16 mouse cellular contexts compared by ENCODE assay signal in genomic region chr4:124685897-124686402, GRCm38 (mm10). TPM values are rescaled to one million over a fixed set of nuclear protein-coding genes. Genes with fewer than 3 reads are reported as not detected.
DNase-seq lines count a peak whose midpoint lies in the region; ATAC-seq and TF ChIP-seq lines count a peak whose summit lies in the region.
"Had no signal": no experiment of that assay in that cellular context is flagged by ENCODE, and none has a peak within 500 bp of the region (broad histone marks: within the 10 kb centered on the region; RNA-seq: fewer than 3 reads in every experiment).

No protein-coding gene starts in this region.

- TF ChIP-seq CTCF in CH12.LX (conservative IDR thresholded peaks at IDR 0.05 in 1 of 2, IDR thresholded peaks at IDR 0.05 in 1 of 2; ENCODE audit: low read depth in 2 of 2, low read length in 2 of 2): no peak

- WGBS in heart, embryonic 15.5 days: 57% methylated on average over 8 of the region's 8 CpGs

- peaks cover 56% of the 10 kb centered on the region for H3K79me2 ChIP-seq in CH12.LX (replicated peaks; ENCODE audit: control insufficient read depth, extremely low read depth, insufficient read depth, poor library complexity, severe bottlenecking)

- no peak for TF ChIP-seq EP300 in CH12.LX (IDR thresholded peaks at IDR 0.05; ENCODE audit: low read length)

- H3K9ac ChIP-seq in CH12.LX (ENCODE audit: insufficient read depth, low read depth): no peak overlapping the region
- H3K9ac ChIP-seq in heart, embryonic 15.5 days: no peak overlapping the region
- H3K9ac ChIP-seq: hindbrain, embryonic 14.5 days had no signal

- H3K27ac ChIP-seq in CH12.LX (ENCODE audit: insufficient read depth, low read depth): peak overlapping the region; percentile 28; the same call in 1 of the 2 replicates
- peak overlapping the region; percentile 62 for H3K27ac ChIP-seq in heart, embryonic 15.5 days
- H3K27ac ChIP-seq: forebrain, embryonic 10.5 days; hindbrain, embryonic 14.5 days had no signal

- dilution Hi-C loops in CH12.LX (cut with MboI; ENCODE audit: extremely low pct_ligation_motif_present, extremely low pct_unique_long_range_greater_than_20kb, low sequenced_read_pairs): no loop called here

- H3K9me3 ChIP-seq in CH12.LX (replicated peaks; ENCODE audit: low read length): no peaks in the 10 kb centered on the region
- H3K9me3 ChIP-seq in heart, embryonic 15.5 days (replicated peaks): no peaks in the 10 kb centered on the region
- H3K9me3 ChIP-seq: forebrain, embryonic 10.5 days had no signal

- no peak for TF ChIP-seq RAD21 in CH12.LX (IDR thresholded peaks at IDR 0.05; ENCODE audit: low read depth, low read length)

- H3K4me3 ChIP-seq in CH12.LX (replicated peaks in 1 of 3; ENCODE audit: low read depth in 2 of 3, low read length in 2 of 3, poor library complexity in 1 of 3): no peak overlapping the region
- H3K4me3 ChIP-seq in heart, embryonic 15.5 days: no peak overlapping the region
- H3K4me3 ChIP-seq: forebrain, embryonic 10.5 days had no signal

- ATAC-seq in heart, embryonic 15.5 days (replicated peaks; ENCODE audit: insufficient number of reproducible peaks, insufficient read depth, low FRiP score, low read depth): no peak

- no peak for TF ChIP-seq POLR2A in CH12.LX (IDR thresholded peaks at IDR 0.05; ENCODE audit: low read depth, low read length)

- peaks cover under 1 to 20% of the 10 kb centered on the region in 2 experiments; a peak in 3 of 4 replicates for H3K4me1 ChIP-seq in CH12.LX (ENCODE audit: control insufficient read depth in 1 of 2, insufficient read depth in 2 of 2)
- H3K4me1 ChIP-seq in heart, embryonic 15.5 days (replicated peaks): peaks cover 5% of the 10 kb centered on the region

- H3K4me2 ChIP-seq in CH12.LX (ENCODE audit: insufficient read depth, low read depth, poor library complexity, severe bottlenecking): no peak overlapping the region
- H3K4me2 ChIP-seq in heart, embryonic 15.5 days: no peak overlapping the region
- H3K4me2 ChIP-seq: hindbrain, embryonic 14.5 days; liver, embryonic 11.5 days had no signal

- H3K36me3 ChIP-seq in CH12.LX (replicated peaks in 1 of 2; ENCODE audit: control insufficient read depth in 1 of 2, insufficient read depth in 1 of 2, low read length in 1 of 2): peaks cover 57 to 84% of the 10 kb centered on the region in 2 experiments
- H3K36me3 ChIP-seq in heart, embryonic 15.5 days: peaks cover 43% of the 10 kb centered on the region

- DNase-seq in adrenal gland, postnatal 10 days: peak; percentile 51
- no peak for DNase-seq in adrenal gland, adult 8-10 months
- DNase-seq in kidney, postnatal 10 days: peak; percentile 25
- no peak for DNase-seq in kidney, postnatal 25 days
- DNase-seq in CH12.LX (ENCODE audit: extremely low read depth): no peak
- no peak for DNase-seq in left cerebral cortex, adult 8-10 months (ENCODE audit: low spot score in 2 of 2)
- DNase-seq in cerebellum, postnatal 25 days: no peak
- DNase-seq: B cell, adult 2 months; cerebellum, adult 18-20 months; embryo, embryonic 11 days; kidney, adult 9 months had no signal

- in situ Hi-C loops in CH12.LX (cut with MboI; ENCODE audit: low pct_ligation_motif_present, low pct_unique_long_range_greater_than_20kb, low sequenced_read_pairs): no loop called here

- H3K27me3 ChIP-seq in CH12.LX (replicated peaks): no peaks in the 10 kb centered on the region
- no peaks in the 10 kb centered on the region for H3K27me3 ChIP-seq in heart, embryonic 15.5 days

TF ChIP-seq in CH12.LX, 34 proteins besides CTCF, POLR2A, EP300 and RAD21:
- no peak for TF ChIP-seq CHD1 (IDR thresholded peaks at IDR 0.05; ENCODE audit: low read depth, low read length)
- TF ChIP-seq JUN (IDR thresholded peaks at IDR 0.05; ENCODE audit: insufficient read depth, low read depth, low read length): no peak
- no peak for TF ChIP-seq MXI1 (IDR thresholded peaks at IDR 0.05; ENCODE audit: low read depth, low read length)
- TF ChIP-seq ELF1 (IDR thresholded peaks at IDR 0.05; ENCODE audit: low read depth, low read length): no peak

RNA-seq across cellular contexts. Expression of gene Utp11, which starts 7.5 kb away (rescaled TPM):
- 10 to 100 TPM; 29.4 to 29.9 TPM for total RNA-seq in adrenal gland, postnatal 10 days (2021)
- total RNA-seq in adrenal gland, adult 8-10 months (2022): 10 to 100 TPM; 31.2 to 40.7 (median 34.4) TPM
- 52.7 and 63.2 TPM in 2 replicates for total RNA-seq in CH12.LX (2012; rRNA removed)
- 78.1 and 84.4 TPM in 2 replicates for total RNA-seq in CH12.LX (2014; rRNA removed)
- polyA plus RNA-seq in CH12.LX (2012; ENCODE audit: insufficient read length, low read depth): 102 and 107 TPM in 2 replicates
- 42.6 and 47.5 TPM in 2 replicates for polyA plus RNA-seq in heart, embryonic 15.5 days (2015; fragmentation: Nextera tagmentation; extraction: Ambion mirVana)
- total RNA-seq in left cerebral cortex, adult 8-10 months (2022): 10 to 100 TPM; 13.2 to 16.9 (median 16.3) TPM

RNA-seq across cellular contexts. Expression of gene Fhl3, which starts 14.6 kb away (rescaled TPM):
- 10 to 100 TPM in 1 of 2 experiments, 1 to 10 TPM in 1; 9.5 to 15.8 TPM for total RNA-seq in adrenal gland, postnatal 10 days (2021)
- total RNA-seq in adrenal gland, adult 8-10 months (2022): 10 to 100 TPM in 2 of 4 experiments, 1 to 10 TPM in 2; 5.5 to 12.8 (median 8.9) TPM
- 10.4 and 10.8 TPM in 2 replicates for total RNA-seq in CH12.LX (2012; rRNA removed)
- total RNA-seq in CH12.LX (2014; rRNA removed): 3.6 and 4.1 TPM in 2 replicates
- 14.8 and 20.8 TPM in 2 replicates for polyA plus RNA-seq in CH12.LX (2012; ENCODE audit: insufficient read length, low read depth)
- 6.2 and 7.5 TPM in 2 replicates for polyA plus RNA-seq in heart, embryonic 15.5 days (2015; fragmentation: Nextera tagmentation; extraction: Ambion mirVana)
- total RNA-seq in left cerebral cortex, adult 8-10 months (2022): 1 to 10 TPM; 1.4 to 3.1 (median 1.7) TPM

RNA-seq across cellular contexts. Expression of gene Sf3a3, which starts 28.6 kb away (rescaled TPM):
- 10 to 100 TPM; 39.2 to 40.3 TPM for total RNA-seq in adrenal gland, postnatal 10 days (2021)
- 10 to 100 TPM; 33.5 to 42.5 (median 37.2) TPM for total RNA-seq in adrenal gland, adult 8-10 months (2022)
- 100 and 129 TPM in 2 replicates for total RNA-seq in CH12.LX (2012; rRNA removed)
- 122 and 146 TPM in 2 replicates for total RNA-seq in CH12.LX (2014; rRNA removed)
- polyA plus RNA-seq in CH12.LX (2012; ENCODE audit: insufficient read length, low read depth): 134 and 156 TPM in 2 replicates
- polyA plus RNA-seq in heart, embryonic 15.5 days (2015; fragmentation: Nextera tagmentation; extraction: Ambion mirVana): 73.6 and 86.5 TPM in 2 replicates
- total RNA-seq in left cerebral cortex, adult 8-10 months (2022): 10 to 100 TPM; 32.4 to 39.9 (median 35.4) TPM

RNA-seq across cellular contexts. Expression of gene Pou3f1, which starts 29.3 kb away (rescaled TPM):
- under 1 TPM; 0.24 to 0.27 TPM for total RNA-seq in adrenal gland, postnatal 10 days (2021)
- total RNA-seq in adrenal gland, adult 8-10 months (2022): under 1 TPM; 0.06 to 0.15 (median 0.11) TPM
- total RNA-seq in CH12.LX (2012; rRNA removed) (not detected in 2 replicates), CH12.LX (2014; rRNA removed) (not detected in 2 replicates)
- not detected in 2 replicates for polyA plus RNA-seq in CH12.LX (2012; ENCODE audit: insufficient read length, low read depth)
- 0.14 and 0.15 TPM in 2 replicates for polyA plus RNA-seq in heart, embryonic 15.5 days (2015; fragmentation: Nextera tagmentation; extraction: Ambion mirVana)
- 10 to 100 TPM; 15.9 to 20.5 (median 18.3) TPM for total RNA-seq in left cerebral cortex, adult 8-10 months (2022)
- total RNA-seq: MEL had no signal

RNA-seq across cellular contexts. Expression of gene Inpp5b, which starts 55.7 kb away (rescaled TPM):
- 10 to 100 TPM; 20.4 to 25.4 TPM for total RNA-seq in adrenal gland, postnatal 10 days (2021)
- total RNA-seq in adrenal gland, adult 8-10 months (2022): 10 to 100 TPM; 24.9 to 36.2 (median 29.7) TPM
- 25.9 and 26.2 TPM in 2 replicates for total RNA-seq in CH12.LX (2012; rRNA removed)
- 30.2 and 34.0 TPM in 2 replicates for total RNA-seq in CH12.LX (2014; rRNA removed)
- polyA plus RNA-seq in CH12.LX (2012; ENCODE audit: insufficient read length, low read depth): 21.1 and 25.6 TPM in 2 replicates
- polyA plus RNA-seq in heart, embryonic 15.5 days (2015; fragmentation: Nextera tagmentation; extraction: Ambion mirVana): 13.7 and 15.5 TPM in 2 replicates
- 10 to 100 TPM; 37.0 to 47.9 (median 44.4) TPM for total RNA-seq in left cerebral cortex, adult 8-10 months (2022)

Comparison
In these comparisons a context has a peak if more than half of its experiments do, and no peak if none do; other contexts are left out.
1. DNase-seq: peak in adrenal gland, postnatal 10 days (single experiment) and kidney, postnatal 10 days (single experiment); none in adrenal gland, adult 8-10 months (single experiment), kidney, postnatal 25 days (0 of 2), CH12.LX (single experiment), left cerebral cortex, adult 8-10 months (0 of 2) and cerebellum, postnatal 25 days (0 of 2).